Mouse (Mus musculus) erythroblast, embryonic 14.5 days (primary cell): ENCODE measurements around the gene Alpk3.

Experiments used
- GATA1 ChIP-seq: IDR thresholded peaks from 2 replicates; pipeline ENCODE4 v1.6.1; 2012; ENCODE audit warnings: low read length, inconsistent platforms, mixed read lengths
- TAL1 ChIP-seq: IDR thresholded peaks from 3 replicates; pipeline ENCODE4 v1.6.1; 2012; ENCODE audit warnings: low read length, inconsistent platforms, mixed read lengths

GRCm38 (mm10) chr7:81102854-81103253 lies 45.5 kb downstream of the Alpk3 start:
- TF ChIP-seq GATA1 = no peak
- no peak for TF ChIP-seq TAL1
